Mouse (Mus musculus) thymus, adult 18-20 months (tissue): ENCODE measurements around the gene Dlg3.

Source experiments
- DNase-seq, 2 experiments: peaks; one replicate each; pipeline ENCODE4 v3.0.0; 2022; ENCODE audit warnings: mixed read lengths in 2 of 2

Dlg3 gene

DNA sequence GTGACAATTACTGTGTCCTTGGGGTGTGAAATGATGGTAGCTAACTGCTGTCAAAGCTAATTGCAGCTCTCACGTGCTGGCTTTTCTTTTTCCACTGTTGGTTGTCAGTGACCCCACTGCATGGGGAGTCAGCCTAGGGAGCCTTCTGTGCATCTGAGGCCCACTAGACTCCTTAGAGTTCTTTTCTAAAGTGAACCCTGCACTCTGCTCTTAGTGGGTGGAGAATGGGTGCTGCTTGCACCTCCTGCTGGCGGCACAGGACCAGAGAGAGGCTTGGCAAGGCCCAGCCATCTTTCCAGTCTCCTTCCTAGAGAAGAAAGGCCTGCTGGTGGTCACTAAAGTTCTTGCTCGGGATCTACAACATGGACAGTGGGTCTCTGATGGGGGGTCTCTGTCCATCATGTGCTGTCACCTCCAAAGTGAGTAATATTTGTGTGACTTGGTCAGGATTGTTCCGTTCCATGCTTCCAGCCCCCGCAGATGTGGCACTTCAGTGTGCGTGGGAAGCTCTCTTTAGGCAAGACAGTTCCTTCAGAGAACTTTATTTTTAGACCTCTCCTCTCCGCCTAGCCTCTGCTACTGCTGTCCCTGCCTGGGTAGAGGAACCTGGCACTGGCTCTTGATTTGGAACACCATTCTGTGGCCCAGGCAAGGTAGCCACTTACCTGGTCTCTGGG lies 30.5 kb downstream of the Dlg3 start:
- no peak for DNase-seq

DNA sequence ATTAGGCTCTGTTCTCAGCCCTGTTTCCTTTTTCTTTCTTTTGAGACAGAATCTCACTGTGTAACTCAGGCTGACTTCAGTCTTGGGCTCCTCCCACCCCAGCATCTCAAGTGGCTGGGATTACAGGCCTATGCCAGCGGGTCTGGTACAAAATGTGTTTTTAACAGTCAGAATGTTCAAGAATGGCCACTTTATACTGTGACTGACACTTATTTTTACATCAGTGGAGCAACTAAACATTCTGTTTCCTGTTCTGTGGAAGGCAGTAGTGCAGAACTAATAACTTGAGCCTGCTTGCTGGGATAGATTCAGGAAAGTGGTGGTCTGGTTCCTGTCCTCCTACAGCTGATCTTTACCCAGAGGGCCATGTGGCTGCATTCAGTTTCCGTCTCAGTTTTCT lies 33.1 kb downstream of the Dlg3 start:
- DNase-seq = no peak

DNA sequence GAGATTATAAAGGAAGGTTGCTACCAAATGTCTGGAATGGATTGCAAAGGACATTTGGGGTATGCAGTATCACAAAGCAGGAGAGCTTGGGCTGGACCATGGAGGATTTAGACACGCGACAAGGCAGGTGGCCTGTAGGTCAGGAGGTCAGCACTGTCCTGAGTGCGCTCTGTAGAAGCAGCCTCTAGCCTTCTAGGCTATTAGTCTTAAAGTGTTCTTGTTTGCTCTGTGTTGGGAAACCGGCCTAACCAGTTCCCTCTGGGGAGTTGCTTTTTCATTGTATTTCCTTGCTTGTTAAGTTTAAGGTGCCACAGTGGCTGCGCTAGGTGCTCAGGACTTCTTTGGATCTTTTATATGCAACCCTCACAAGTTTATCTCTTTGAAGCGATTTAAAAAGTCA lies 34.5 kb downstream of the Dlg3 start:
- DNase-seq = no peak

DNA sequence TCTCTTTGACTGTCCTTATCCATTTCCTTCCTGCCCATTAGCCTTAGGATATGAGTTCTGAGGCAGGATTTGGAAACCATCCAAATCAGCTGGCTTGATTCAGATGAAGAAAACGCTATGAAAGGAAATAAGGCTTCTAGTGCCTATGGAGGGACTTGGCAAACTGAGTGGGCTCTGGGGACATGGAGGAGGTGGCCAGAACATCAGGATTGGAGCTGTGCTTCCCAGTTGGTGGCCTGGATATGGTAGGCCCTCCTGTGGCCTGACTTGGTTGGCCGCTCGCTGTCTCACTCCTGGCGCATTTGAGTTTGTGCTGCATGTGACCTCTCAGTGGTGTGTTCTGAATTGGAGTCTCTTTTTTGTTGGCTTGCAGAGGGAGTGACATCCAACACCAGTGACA lies 43.6 kb downstream of the Dlg3 start:
- no peak for DNase-seq

DNA sequence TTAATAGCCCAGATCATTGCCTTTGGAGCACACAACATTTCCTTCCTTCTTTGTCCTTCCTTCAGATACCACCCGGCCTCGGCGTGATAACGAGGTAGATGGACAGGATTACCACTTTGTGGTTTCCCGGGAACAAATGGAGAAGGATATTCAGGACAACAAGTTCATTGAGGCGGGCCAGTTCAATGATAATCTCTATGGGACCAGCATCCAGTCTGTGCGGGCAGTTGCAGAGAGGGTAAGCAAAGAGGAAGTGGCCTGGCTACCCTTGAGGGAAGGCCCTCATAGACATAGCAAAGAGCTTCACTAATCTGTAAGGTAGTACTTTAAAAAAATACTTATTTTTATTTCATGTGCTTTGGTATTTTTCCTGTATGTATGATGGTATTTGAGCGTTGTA lies 46.6 kb downstream of the Dlg3 start:
- DNase-seq = no peak

DNA sequence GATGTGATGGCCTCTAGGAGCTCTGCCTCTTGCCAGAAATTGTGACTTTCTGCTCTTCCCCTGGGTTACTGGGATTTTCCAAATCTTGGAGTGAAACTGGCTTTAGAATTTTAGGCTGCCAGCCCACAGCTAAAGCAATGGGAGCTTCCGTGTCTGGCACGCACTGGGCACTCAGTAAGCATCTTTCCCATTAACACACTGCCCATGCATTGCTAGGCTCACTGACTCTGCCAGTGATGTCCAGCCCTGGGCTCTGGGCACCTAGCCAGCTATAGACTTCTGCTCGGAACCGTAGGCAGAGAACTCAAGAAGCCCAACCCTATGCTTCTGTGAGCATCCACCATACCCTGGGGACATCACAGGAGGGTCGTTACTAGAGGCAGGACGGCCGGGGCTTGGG lies 48.2 kb downstream of the Dlg3 start:
- no peak for DNase-seq

DNA sequence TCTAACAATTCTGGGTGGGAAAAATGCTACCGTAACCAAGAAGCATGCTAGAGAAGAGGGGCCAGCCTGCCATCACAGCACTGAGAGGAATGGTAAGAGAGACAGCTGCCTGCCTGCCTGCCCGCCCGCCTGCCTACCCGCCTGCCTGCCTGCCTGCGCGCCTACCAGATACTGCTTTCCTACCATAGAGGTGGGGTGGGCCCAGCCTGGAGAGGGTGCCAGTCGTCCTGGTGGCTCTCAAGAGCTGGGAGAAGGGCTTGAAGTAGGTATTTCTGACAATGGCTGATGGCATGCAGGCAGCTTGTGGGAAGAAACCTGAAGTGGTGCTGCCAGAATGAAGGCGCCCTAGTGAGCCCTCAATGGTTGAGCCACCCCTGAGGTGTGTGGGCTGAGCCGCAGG lies 51.2 kb downstream of the Dlg3 start:
- DNase-seq = no peak

DNA sequence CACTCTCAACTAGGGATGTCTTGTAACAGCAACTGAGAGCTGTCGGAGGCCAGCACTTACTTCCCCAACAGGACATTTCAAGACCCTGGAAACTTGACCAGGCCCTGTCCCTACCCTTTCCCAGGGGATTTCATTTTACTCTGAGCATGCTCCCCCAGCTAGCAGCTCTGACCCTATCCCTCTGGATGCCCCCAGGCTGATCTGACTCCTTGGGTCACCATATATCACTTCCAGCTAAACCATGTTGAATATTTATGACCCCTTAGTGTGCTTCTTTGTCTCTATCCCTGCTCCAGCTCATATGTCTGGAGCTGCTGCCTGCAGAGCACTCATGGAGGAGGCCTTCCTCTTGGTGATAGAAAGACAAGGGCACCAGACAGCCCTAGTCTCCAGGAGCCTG lies 53.6 kb downstream of the Dlg3 start:
- DNase-seq = no peak

DNA sequence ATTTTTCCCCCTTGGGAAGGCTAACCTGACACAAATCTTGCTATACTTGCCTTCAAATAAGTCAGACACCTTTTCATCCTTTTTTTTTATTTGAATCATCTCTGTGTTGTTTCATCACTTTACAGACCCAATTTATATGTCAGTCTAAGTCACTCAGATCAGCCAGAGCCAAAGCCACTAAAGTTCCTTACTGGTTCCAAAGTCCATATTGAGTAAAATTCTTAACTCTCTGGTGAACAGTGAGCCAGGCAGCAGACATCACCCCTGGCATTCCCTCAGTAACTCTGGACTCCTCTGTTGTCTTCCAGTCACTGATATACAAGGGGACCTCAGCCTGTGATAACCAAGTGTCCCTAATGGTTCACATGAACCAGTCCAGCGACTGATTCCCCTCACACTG lies 58.0 kb downstream of the Dlg3 start:
- DNase-seq = no peak

DNA sequence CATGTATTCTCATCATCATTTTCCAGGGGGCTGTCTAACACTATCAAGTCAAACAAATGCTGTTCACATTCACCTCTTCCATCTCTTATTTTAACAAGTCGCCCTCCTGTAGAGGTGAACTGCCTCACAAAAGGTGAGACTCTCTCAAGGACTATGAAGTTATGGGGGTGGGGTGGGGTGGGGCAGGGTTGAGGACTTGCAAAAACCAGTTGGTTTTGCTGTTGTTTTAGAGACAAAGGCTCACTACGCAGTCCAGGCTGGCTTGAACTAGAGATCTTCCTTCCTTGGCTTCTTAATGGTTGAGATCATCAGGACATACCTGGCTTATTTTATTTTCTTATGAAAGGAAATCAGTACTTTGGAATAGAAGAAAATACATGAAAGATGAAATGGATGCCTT lies 65.3 kb downstream of the Dlg3 start:
- no peak for DNase-seq

DNA sequence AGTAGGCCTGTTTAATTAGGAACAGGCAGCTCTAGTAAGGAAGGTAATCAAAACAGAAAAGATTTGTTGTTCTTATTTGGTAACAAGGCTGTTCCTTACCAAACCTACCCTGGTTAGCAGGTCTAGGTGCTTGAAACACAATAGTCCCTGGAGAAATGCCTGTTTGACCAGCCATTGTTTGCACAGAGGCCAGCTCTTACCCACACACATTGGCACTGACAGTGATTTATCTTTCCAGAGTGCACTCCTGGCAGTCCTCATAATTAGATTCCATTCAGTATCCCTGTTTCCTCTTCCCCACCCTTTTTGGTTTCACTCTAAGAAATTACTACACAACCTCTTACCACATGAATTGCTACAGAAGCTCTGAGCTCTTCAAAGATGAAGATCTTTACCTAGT lies 71.7 kb downstream of the Dlg3 start:
- DNase-seq = no peak
